Mouse (Mus musculus) megakaryocyte progenitor cell, adult 5-6 weeks (primary cell): ENCODE measurements around the gene Ms4a6d. TPM values are rescaled to one million over a fixed set of nuclear protein-coding genes. Genes with fewer than 3 reads are reported as not detected.
"Not testable (repeated sequence)": the region's sequence is repeated elsewhere in the genome, so short reads cannot be mapped to it uniquely, and the experiment has no call there.

Experiments used
- ATAC-seq: replicated peaks from 2 replicates; pipeline ENCODE4 v1.8.0; 2016; ENCODE audit warnings: mild to moderate bottlenecking, moderate TSS enrichment, inconsistent platforms; ENCODE audit not compliant: poor library complexity
- total RNA-seq, 2 experiments: library from RNA; stranded (forward) in 1 of 2; stranded (reverse) in 1 of 2; fragments of 157-497, 149-512 nt in 1 of 2; fragments of 200-1000 nt in 1 of 2; gene quantifications; 2 replicates each; pipeline versions ENCODE4 v1.2.3 to v1.2.4; 2015 to 2017

Ms4a6d gene
- total RNA-seq, 2 experiments from 2014 or later = 4.2 to 5.9 TPM

DNA sequence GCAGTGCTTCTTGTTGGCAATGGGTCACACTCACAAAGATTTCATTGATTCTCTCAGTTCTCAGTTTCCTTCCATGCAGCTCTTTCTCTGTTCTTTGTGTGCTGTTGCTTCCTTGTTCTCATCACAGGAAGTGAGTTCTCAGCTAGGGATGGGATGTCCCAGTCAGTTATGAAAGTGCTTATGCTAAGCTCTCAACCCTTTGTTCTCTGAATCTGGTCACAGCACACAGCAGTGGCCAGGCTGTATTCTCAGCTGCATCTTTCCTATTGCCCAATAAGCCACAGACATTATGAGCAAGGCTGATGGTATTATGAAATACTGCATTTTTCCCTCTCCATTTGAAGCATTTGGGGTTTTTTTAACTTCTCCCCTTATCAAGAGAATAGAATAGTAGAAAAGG, 45.1 kb downstream of the Ms4a6d start:
- peak; percentile 99 for ATAC-seq

DNA sequence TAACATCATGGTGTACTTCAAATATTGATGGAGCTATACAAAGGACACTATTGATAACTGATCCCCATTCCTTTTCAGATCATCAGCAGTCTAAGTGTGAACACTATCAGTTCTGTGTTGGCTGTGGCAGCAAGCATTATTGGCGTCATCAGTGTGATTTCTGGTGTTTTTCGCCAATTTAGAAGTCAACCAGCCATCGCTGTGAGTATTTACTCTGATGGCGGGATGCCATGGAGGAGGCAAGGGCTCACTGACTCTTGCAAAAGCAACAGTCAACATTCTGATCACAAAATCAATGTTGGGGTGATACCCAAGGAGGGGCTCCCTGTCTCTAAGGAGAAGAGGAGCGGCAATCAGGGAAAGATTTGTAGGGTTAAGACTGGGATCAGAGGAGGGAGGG, 49.9 kb downstream of the Ms4a6d start:
- no peak for ATAC-seq

DNA sequence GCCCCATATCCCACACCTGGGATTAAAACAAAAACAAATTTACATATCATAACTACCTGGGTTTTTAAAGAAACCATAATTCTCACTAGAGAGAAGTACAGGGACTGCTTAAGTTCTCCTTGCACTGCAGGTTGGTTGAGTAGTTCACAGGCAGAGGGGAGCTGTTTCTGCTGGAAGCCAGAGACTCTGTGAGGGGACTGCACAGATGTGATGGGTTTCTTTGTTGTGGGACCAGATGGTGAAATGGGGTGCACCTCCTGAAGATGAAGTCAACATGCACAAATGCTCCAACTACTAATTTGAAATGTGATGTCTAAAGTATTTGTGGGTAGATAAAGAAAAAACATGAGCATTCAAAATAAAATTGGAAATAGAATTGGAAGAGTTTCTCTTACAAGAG, 56.7 kb downstream of the Ms4a6d start:
- no peak for ATAC-seq

DNA sequence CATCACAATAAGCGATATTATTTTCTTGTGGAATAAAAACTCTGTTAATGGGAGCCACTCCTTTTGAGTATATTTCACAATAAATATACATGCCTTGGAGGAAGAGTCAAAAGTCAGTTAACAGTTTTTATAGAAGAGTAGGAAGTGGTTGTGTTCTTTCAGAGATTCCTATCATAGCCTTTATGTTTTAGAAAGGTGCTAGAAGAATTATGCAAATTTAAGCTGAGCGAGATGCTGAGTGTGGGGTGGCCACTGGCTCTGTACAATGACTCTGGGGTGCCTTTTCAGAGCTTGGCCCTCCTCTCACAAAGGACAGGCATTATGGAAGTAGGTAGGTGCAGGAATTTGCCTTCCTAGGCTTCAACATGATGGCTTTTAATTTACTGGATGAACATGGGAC, 60.3 kb downstream of the Ms4a6d start:
- ATAC-seq = not testable (repeated sequence)

DNA sequence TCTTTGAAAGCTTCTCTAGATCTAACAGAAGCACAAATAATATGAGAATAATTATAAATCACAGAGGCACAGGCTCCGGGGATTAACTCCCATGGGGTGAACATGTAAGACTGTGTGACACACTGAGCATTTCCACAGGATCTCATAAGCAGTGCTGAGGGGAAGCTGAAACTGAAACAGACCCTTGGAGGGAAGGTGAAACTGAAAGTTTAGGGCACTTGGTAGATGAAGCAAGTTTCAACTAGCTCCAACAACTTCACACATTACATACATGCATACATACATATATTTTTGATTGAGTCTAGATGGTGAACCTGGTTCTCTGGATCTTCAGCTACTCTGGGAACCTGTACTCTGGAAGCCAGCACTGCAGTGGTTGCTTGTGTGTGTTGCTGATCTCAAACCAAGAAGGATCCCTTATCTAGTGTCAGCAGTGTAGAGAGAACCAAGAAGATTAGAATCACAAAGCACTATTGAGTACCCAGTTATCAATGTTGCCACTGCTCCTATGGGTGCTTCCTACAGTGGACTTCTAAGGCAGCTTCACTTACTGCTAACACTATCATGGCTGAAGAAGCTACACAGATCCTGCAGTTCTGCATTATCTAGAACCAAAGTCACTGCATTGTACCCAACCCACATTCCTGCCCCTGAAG, 64.4 kb downstream of the Ms4a6d start:
- ATAC-seq = peak; percentile 68

DNA sequence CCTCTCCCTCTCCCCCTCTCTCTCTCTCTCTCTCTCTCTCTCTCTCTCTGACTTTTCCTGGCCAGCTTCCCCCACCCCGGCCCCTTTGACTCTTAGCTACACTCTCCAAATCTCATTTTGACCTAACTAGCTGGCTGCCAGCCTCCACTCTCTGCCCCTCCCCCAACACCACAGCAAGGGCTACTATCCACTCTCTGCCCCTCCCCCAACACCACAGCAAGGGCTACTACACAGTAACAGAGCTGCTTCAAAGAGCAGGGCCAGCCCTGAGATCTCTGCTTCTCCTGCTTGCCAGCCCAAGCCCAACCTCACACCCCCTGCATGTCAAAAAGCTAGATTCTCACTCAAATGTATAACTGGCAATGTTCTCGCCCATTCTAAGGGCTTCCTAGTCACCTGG, 67.3 kb downstream of the Ms4a6d start:
- no peak for ATAC-seq

Other genes with a start within 250 kb of the Ms4a6d start
- gene Ms4a4a, start 229.3 kb downstream of the Ms4a6d start, total RNA-seq (2015) = 0.49 TPM in 1 of 2 replicates, not detected in the other
- gene Ms4a4a, start 229.3 kb downstream of the Ms4a6d start, total RNA-seq (2017) = not detected in 2 replicates
- 17.5 and 21.6 TPM in 2 replicates for gene Ms4a4c, start 200.1 kb downstream of the Ms4a6d start, total RNA-seq (2015)
- 15.8 and 18.6 TPM in 2 replicates for gene Ms4a4c, start 200.1 kb downstream of the Ms4a6d start, total RNA-seq (2017)
- gene Ms4a4b, start 161.3 kb downstream of the Ms4a6d start, total RNA-seq (2015) = 4.8 and 5.3 TPM in 2 replicates
- gene Ms4a4b, start 161.3 kb downstream of the Ms4a6d start, total RNA-seq (2017) = 0.88 and 1.00 TPM in 2 replicates
- gene Ms4a6c, start 135.5 kb downstream of the Ms4a6d start, total RNA-seq (2015) = 181 and 238 TPM in 2 replicates
- 142 and 174 TPM in 2 replicates for gene Ms4a6c, start 135.5 kb downstream of the Ms4a6d start, total RNA-seq (2017)
- 0.67 and 2.5 TPM in 2 replicates for gene Gm8369, start 118.9 kb downstream of the Ms4a6d start, total RNA-seq (2015)
- gene Gm8369, start 118.9 kb downstream of the Ms4a6d start, total RNA-seq (2017) = 1.2 and 1.3 TPM in 2 replicates
- gene Ms4a6b, start 88.3 kb downstream of the Ms4a6d start, total RNA-seq (2015) = 44.8 and 47.0 TPM in 2 replicates
- gene Ms4a6b, start 88.3 kb downstream of the Ms4a6d start, total RNA-seq (2017) = 19.8 and 24.4 TPM in 2 replicates
- not detected in 2 replicates for gene Ms4a4d, start 68.0 kb downstream of the Ms4a6d start, total RNA-seq (2015)
- gene Ms4a4d, start 68.0 kb downstream of the Ms4a6d start, total RNA-seq (2017) = not detected in 2 replicates
- gene Ms4a2, start 18.9 kb upstream of the Ms4a6d start, total RNA-seq (2015) = 18.2 and 21.8 TPM in 2 replicates
- 17.5 and 20.2 TPM in 2 replicates for gene Ms4a2, start 18.9 kb upstream of the Ms4a6d start, total RNA-seq (2017)
- gene Ms4a3, start 36.0 kb upstream of the Ms4a6d start, total RNA-seq (2015) = 1,524 and 1,660 TPM in 2 replicates
- gene Ms4a3, start 36.0 kb upstream of the Ms4a6d start, total RNA-seq (2017) = 866 and 1,151 TPM in 2 replicates
- gene Oosp2, start 55.7 kb upstream of the Ms4a6d start, total RNA-seq (2015) = 1.1 and 3.4 TPM in 2 replicates
- gene Oosp2, start 55.7 kb upstream of the Ms4a6d start, total RNA-seq (2017) = not detected in 2 replicates
- 5.7 and 7.6 TPM in 2 replicates for gene Oosp1, start 86.3 kb upstream of the Ms4a6d start, total RNA-seq (2015)
- 6.9 and 13.5 TPM in 2 replicates for gene Oosp1, start 86.3 kb upstream of the Ms4a6d start, total RNA-seq (2017)
- not detected in 2 replicates for gene Oosp3, start 92.2 kb upstream of the Ms4a6d start, total RNA-seq (2015)
- gene Oosp3, start 92.2 kb upstream of the Ms4a6d start, total RNA-seq (2017) = not detected in 2 replicates
- not detected in 2 replicates for gene Gif, start 142.7 kb upstream of the Ms4a6d start, total RNA-seq (2015)
- not detected in 2 replicates for gene Gif, start 142.7 kb upstream of the Ms4a6d start, total RNA-seq (2017)
- 79.3 and 89.8 TPM in 2 replicates for gene Mrpl16, start 165.5 kb upstream of the Ms4a6d start, total RNA-seq (2015)
- 104 and 113 TPM in 2 replicates for gene Mrpl16, start 165.5 kb upstream of the Ms4a6d start, total RNA-seq (2017)
- 6.4 and 7.4 TPM in 2 replicates for gene Stx3, start 214.6 kb upstream of the Ms4a6d start, total RNA-seq (2015)
- gene Stx3, start 214.6 kb upstream of the Ms4a6d start, total RNA-seq (2017) = 5.6 and 7.0 TPM in 2 replicates
- not detected in 2 replicates for gene Olfr1417, start 234.4 kb upstream of the Ms4a6d start, total RNA-seq (2015)
- gene Olfr1417, start 234.4 kb upstream of the Ms4a6d start, total RNA-seq (2017) = not detected in 2 replicates